Mouse (Mus musculus) liver, embryonic 15.5 days (tissue): ENCODE data around the gene Usp36. TPM values are rescaled to one million over a fixed set of nuclear protein-coding genes. Genes with fewer than 3 reads are reported as not detected.

ENCODE experiments used
- ATAC-seq: fragments of 200-750 bp; cut with Nextera tagmentation; 2 replicates; pipeline ENCODE4 v1.8.0; 2017; ENCODE audit warnings: moderate number of reproducible peaks, mild to moderate bottlenecking, moderate library complexity; ENCODE audit not compliant: insufficient read depth
- H3K27ac ChIP-seq: fragments of 300-500 bp; sonication (generic); replicated peaks from 2 replicates; pipeline ENCODE4 v1.5.1; 2015; ENCODE audit warnings: mild to moderate bottlenecking, inconsistent platforms
- H3K27me3 ChIP-seq: fragments of 300-500 bp; sonication (generic); 2 replicates; pipeline ENCODE4 v1.6.1; 2015; ENCODE audit warnings: mild to moderate bottlenecking, inconsistent platforms
- H3K36me3 ChIP-seq: fragments of 300-500 bp; sonication (generic); replicated peaks from 2 replicates; pipeline ENCODE4 v1.6.1; 2015; ENCODE audit warnings: moderate library complexity, mild to moderate bottlenecking, inconsistent platforms
- H3K4me1 ChIP-seq: fragments of 300-500 bp; sonication (generic); replicated peaks from 2 replicates; pipeline ENCODE4 v1.6.1; 2015; ENCODE audit warnings: inconsistent platforms
- H3K4me2 ChIP-seq: fragments of 300-500 bp; sonication (generic); 2 replicates; pipeline ENCODE4 v1.6.1; 2015; ENCODE audit warnings: moderate library complexity, mild to moderate bottlenecking, inconsistent platforms
- H3K4me3 ChIP-seq: fragments of 300-500 bp; sonication (generic); replicated peaks from 2 replicates; pipeline ENCODE4 v1.5.1; 2015; ENCODE audit warnings: mild to moderate bottlenecking, inconsistent platforms
- H3K9ac ChIP-seq: fragments of 300-500 bp; sonication (generic); 2 replicates; pipeline ENCODE4 v1.6.1; 2015; ENCODE audit warnings: moderate library complexity, mild to moderate bottlenecking, inconsistent platforms
- H3K9me3 ChIP-seq: fragments of 300-500 bp; sonication (generic); replicated peaks from 2 replicates; pipeline ENCODE4 v1.6.1; 2016; ENCODE audit warnings: inconsistent platforms
- WGBS: fragments of 180-500 bp; shearing (Covaris S2); methylation state at CpG from one replicate; pipeline ENCODE4 v1.1.7; 2015; ENCODE audit warnings: mixed read lengths; ENCODE audit not compliant: insufficient replicate concordance; 5-methylcytosine and 5-hydroxymethylcytosine counted together
- polyA plus RNA-seq: library from polyadenylated mRNA; unstranded; fragments of >200 nt; fragmentation: Nextera tagmentation; extraction: Ambion mirVana; gene quantifications from 2 replicates; pipeline ENCODE4 v1.2.1, GENCODE M21; 2015

The Usp36 gene
- polyA plus RNA-seq, 1 experiment from 2014 or later: 5.9 TPM

GRCm38 (mm10) chr11:118298810-118299209 is 8.8 kb upstream of the Usp36 start:
- WGBS: 50% methylated on average over 2 of the region's 2 CpGs
- H3K4me3 ChIP-seq: no peak overlapping the region

DNA sequence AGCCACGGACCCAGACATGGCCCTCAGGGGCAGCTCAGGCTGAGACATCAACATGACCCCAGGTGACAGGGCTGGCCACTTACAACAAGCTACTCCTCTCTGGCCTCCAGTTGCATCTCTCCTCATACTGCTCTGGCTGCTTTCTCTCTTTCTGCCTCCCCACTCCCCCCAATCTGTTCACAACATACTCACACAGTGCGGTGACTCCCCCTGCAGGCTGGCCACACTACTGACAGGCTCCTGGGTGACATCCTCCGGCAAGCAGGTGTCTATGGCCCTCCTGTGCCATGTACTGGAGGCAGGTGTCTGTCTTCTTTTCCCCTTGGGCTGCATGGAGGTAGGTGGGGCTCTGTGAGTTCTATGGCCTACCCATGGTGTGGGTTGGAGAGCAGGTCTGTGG is 7.9 kb upstream of the Usp36 start:
- WGBS: 61% methylated on average over 3 of the region's 3 CpGs
- Histone ChIP-seq H3K27me3 (no peaks in the 10 kb centered on the region), H3K36me3 (no peaks in the 10 kb centered on the region), H3K9me3 (no peaks in the 10 kb centered on the region), H3K9ac (no peak overlapping the region), H3K4me3 (no peak overlapping the region), H3K4me2 (no peak overlapping the region), H3K4me1 (no peaks in the 10 kb centered on the region), H3K27ac (no peak overlapping the region)
- no peak for ATAC-seq

More at GRCm38 (mm10) chr11:118298810-118299209, 8.8 kb upstream of the Usp36 start:
- no peak overlapping the region for H3K4me2 ChIP-seq
- no peak overlapping the region for H3K27ac ChIP-seq
- H3K9ac ChIP-seq: no peak overlapping the region
- peak; percentile 42; the same call in 1 of the 2 replicates for ATAC-seq
- no peaks in the 10 kb centered on the region for H3K9me3 ChIP-seq
- no peaks in the 10 kb centered on the region for H3K4me1 ChIP-seq
- H3K36me3 ChIP-seq: no peaks in the 10 kb centered on the region
- no peaks in the 10 kb centered on the region for H3K27me3 ChIP-seq

DNA sequence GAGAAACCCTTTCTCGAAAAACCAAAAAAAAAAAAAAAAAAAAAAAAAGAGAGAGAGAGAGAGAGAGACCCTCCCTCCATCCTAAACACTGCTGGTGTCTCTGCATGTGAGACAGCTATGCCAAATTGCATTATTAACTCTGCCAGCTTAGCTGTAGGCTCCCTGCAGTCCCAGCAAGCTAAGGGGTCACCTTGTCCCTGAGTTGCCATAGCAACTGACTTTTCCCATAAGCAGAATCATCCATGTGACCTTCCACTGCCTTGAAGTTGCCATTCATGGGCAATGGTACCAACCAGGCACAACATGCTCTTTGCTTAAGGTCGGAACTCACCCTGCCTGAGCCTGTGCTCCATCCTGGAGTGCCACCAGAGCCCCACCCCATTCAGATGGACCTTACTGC is 5.0 kb upstream of the Usp36 start:
- Histone ChIP-seq H3K4me3 (no peak overlapping the region), H3K27ac (no peak overlapping the region), H3K9me3 (no peaks in the 10 kb centered on the region), H3K27me3 (no peaks in the 10 kb centered on the region; the same call in 1 of the 2 replicates), H3K9ac (no peak overlapping the region), H3K4me2 (no peak overlapping the region), H3K4me1 (peaks cover 11% of the 10 kb centered on the region), H3K36me3 (no peaks in the 10 kb centered on the region)
- 46% methylated on average over 2 of the region's 2 CpGs for WGBS
- no peak for ATAC-seq

DNA sequence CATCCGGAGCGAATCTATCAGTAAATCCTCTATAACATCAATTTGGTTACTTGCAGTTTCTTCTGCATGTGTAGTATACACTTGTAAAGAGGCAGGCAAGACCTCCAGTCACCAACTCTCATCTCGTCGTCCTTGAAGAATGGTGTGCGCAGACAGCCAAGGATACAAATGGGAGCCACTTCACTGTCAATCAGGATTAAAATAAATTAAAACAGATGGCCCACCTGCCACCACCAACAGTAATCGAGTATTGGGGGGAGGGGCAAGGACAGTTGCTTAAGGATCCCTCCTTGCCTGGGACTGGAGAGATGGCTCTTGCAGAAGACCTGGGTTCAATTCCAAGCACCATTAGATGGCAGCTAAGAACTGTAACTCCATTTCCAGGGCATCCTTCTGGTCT is 2.6 kb upstream of the Usp36 start:
- H3K27me3 ChIP-seq: no peaks in the 10 kb centered on the region; the same call in 1 of the 2 replicates
- H3K27ac ChIP-seq: no peak overlapping the region
- H3K4me2 ChIP-seq: no peak overlapping the region
- peaks cover under 1% of the 10 kb centered on the region for H3K36me3 ChIP-seq
- no peak overlapping the region for H3K9ac ChIP-seq
- ATAC-seq: no peak
- peaks cover 27% of the 10 kb centered on the region for H3K4me1 ChIP-seq
- H3K9me3 ChIP-seq: no peaks in the 10 kb centered on the region
- H3K4me3 ChIP-seq: no peak overlapping the region
- 61% methylated on average over 6 of the region's 6 CpGs for WGBS

DNA sequence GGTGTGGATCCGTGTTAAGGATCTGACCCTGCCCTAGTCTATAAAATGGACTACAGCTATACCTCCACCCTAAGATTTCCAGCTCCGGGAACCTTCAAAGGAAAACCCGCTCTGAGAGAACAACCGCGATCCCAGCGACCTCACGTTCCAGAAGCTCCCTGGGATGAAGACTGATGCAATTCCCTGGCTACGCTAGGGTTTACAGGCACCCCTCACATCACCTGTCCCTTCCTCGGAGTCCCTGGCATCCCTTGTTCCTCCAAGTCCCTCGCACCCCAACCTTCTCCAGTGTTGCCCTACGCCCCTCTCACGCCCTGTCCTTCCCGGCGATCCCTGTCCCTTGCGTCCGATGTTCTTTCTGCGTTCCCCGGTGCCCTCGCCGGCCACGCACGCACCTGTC is 482 bp downstream of the Usp36 start:
- H3K4me1 ChIP-seq: peaks cover 27% of the 10 kb centered on the region
- peak overlapping the region; percentile 77 for H3K9ac ChIP-seq
- peak overlapping the region; percentile 78 for H3K27ac ChIP-seq
- peak overlapping the region; percentile 82 for H3K4me3 ChIP-seq
- peak overlapping the region; percentile 98 for H3K4me2 ChIP-seq
- H3K9me3 ChIP-seq: no peaks in the 10 kb centered on the region
- H3K27me3 ChIP-seq: no peaks in the 10 kb centered on the region; the same call in 1 of the 2 replicates
- peaks cover 32% of the 10 kb centered on the region for H3K36me3 ChIP-seq
- ATAC-seq: 0 out of 2 replicates have a peak, but pooled peaks have one; percentile 3
- under 1% methylated on average over 22 of the region's 22 CpGs for WGBS

- ATAC-seq: no peak
- H3K4me1 ChIP-seq: peaks cover 27% of the 10 kb centered on the region
- peak overlapping the region; percentile 98 for H3K4me2 ChIP-seq
- H3K4me3 ChIP-seq: peak overlapping the region; percentile 82
- WGBS: under 1% methylated on average over 16 of the region's 16 CpGs
- H3K27me3 ChIP-seq: no peaks in the 10 kb centered on the region; the same call in 1 of the 2 replicates
- no peak overlapping the region for H3K27ac ChIP-seq
- H3K9ac ChIP-seq: peak overlapping the region; percentile 77
- H3K36me3 ChIP-seq: peaks cover 37% of the 10 kb centered on the region
- H3K9me3 ChIP-seq: no peaks in the 10 kb centered on the region
These were observed 970 bp downstream of the Usp36 start for GRCm38 (mm10) chr11:118289037-118289511.

DNA sequence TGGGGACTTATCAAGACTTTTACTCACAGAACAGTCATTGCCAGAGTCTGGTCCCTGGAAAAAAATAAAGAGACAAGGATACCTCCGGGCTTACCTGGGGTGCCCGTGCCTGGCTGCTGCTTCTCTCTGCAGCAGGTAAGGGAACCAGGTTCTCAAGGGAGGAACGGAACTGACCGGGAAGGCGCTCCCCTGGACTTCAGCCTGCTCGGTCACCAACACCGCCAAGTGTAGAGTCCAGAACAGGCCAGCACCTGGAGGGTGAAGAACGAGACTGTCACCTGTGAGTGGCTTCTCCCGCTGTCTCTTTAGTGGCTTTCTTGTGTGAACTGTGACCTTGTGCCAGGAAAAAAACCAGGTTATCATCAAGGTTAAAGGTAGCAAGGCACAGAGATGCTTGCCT is 2.5 kb downstream of the Usp36 start:
- peaks cover 51% of the 10 kb centered on the region for H3K36me3 ChIP-seq
- H3K4me1 ChIP-seq: peaks cover 27% of the 10 kb centered on the region

DNA sequence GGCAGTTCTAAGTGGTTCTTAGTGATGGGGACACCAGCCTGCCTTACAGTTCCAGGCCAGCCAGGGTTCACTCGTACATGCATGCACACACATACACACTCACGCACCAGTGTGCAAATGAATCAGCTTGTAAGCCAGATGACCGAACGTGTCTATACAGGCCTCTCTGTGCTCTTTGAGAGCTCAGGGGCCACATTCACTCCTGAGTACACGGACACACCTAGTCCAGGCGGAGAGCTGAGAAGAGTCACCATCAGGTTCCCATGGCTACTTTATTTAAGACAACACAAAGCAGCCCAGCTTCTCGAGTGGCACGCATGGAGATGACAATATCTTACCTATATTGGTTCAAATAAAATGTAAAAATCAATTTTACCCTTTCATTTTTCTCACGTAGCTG is 3.6 kb downstream of the Usp36 start:
- WGBS: 79% methylated on average over 9 of the region's 9 CpGs
- no peak overlapping the region for H3K27ac ChIP-seq

More for the DNA sequence above, 2.5 kb downstream of the Usp36 start:
- no peak overlapping the region for H3K9ac ChIP-seq
- H3K9me3 ChIP-seq: no peaks in the 10 kb centered on the region
- no peaks in the 10 kb centered on the region for H3K27me3 ChIP-seq
- no peak overlapping the region for H3K27ac ChIP-seq
- no peak overlapping the region for H3K4me3 ChIP-seq
- 82% methylated on average over 9 of the region's 9 CpGs for WGBS
- no peak overlapping the region for H3K4me2 ChIP-seq
- ATAC-seq: no peak

GRCm38 (mm10) chr11:118285791-118286190 is 4.3 kb downstream of the Usp36 start:
- Histone ChIP-seq H3K4me2 (no peak overlapping the region), H3K4me3 (no peak overlapping the region), H3K27ac (no peak overlapping the region), H3K4me1 (peaks cover 22% of the 10 kb centered on the region), H3K9me3 (no peaks in the 10 kb centered on the region), H3K36me3 (peaks cover 66% of the 10 kb centered on the region), H3K9ac (no peak overlapping the region), H3K27me3 (no peaks in the 10 kb centered on the region)
- WGBS: 87% methylated on average over 13 of the region's 13 CpGs
- no peak for ATAC-seq

More for the DNA sequence above, 3.6 kb downstream of the Usp36 start:
- no peak overlapping the region for H3K4me3 ChIP-seq
- peaks cover 27% of the 10 kb centered on the region for H3K4me1 ChIP-seq
- H3K4me2 ChIP-seq: no peak overlapping the region
- no peaks in the 10 kb centered on the region for H3K27me3 ChIP-seq
- no peak for ATAC-seq
- no peaks in the 10 kb centered on the region for H3K9me3 ChIP-seq
- H3K36me3 ChIP-seq: peaks cover 63% of the 10 kb centered on the region
- H3K9ac ChIP-seq: no peak overlapping the region

- Histone ChIP-seq H3K4me1 (no peaks in the 10 kb centered on the region), H3K9me3 (no peaks in the 10 kb centered on the region), H3K27me3 (no peaks in the 10 kb centered on the region), H3K36me3 (peaks cover 95% of the 10 kb centered on the region), H3K4me3 (no peak overlapping the region), H3K9ac (no peak overlapping the region), H3K4me2 (no peak overlapping the region), H3K27ac (no peak overlapping the region)
- no peak for ATAC-seq
- WGBS: 84% methylated on average over 3 of the region's 3 CpGs
These were observed 9.8 kb downstream of the Usp36 start for GRCm38 (mm10) chr11:118280218-118280617.

DNA sequence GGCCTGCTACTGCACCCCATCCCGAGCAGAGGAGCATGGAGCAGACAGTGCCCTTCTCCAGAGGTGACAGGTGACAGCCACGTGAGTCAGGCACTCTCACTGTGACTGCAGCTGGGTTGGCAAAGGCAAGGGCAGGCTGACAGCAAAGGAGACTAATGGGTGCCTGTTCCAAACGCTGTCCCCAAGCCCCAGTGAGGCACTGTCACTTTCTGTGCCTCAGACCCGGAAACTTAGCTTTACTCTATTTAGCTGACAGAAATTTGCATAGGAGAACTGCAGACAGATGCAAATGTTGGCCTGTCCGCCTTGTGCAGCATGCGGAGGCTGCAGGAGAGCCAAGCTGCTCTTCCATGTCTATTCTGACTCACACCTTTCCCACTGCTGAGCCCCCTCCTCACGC is 13.7 kb downstream of the Usp36 start:
- Histone ChIP-seq H3K36me3 (peaks cover 95% of the 10 kb centered on the region), H3K9me3 (no peaks in the 10 kb centered on the region), H3K4me2 (no peak overlapping the region), H3K4me3 (no peak overlapping the region), H3K27ac (no peak overlapping the region), H3K4me1 (no peaks in the 10 kb centered on the region), H3K27me3 (no peaks in the 10 kb centered on the region), H3K9ac (no peak overlapping the region)
- 78% methylated on average over 7 of the region's 7 CpGs for WGBS
- no peak for ATAC-seq

DNA sequence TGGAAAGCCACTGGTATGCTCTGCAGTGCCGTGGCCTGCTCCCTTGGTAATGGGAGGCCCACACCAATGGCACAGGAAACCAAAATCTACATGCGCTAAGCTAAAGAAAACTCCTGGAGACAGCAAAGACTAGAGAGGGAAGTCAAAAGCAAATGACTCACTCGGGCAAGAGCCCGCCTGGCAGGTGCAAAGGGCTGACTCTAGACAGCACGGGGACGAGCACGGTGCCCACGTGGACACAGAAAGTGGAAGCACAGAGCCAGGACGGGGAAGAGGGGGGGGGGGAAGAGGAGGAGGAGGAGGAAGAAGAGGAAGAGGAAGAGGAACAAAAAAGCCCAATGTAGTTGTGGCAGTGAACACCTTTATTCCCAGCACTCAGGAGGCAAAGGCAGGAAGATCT is 15.0 kb downstream of the Usp36 start:
- no peaks in the 10 kb centered on the region for H3K9me3 ChIP-seq
- 59% methylated on average over 9 of the region's 9 CpGs for WGBS
- H3K27me3 ChIP-seq: no peaks in the 10 kb centered on the region
- no peak overlapping the region for H3K9ac ChIP-seq
- ATAC-seq: no peak
- no peak overlapping the region for H3K4me2 ChIP-seq
- no peak overlapping the region for H3K4me3 ChIP-seq
- H3K4me1 ChIP-seq: no peaks in the 10 kb centered on the region
- peaks cover 96% of the 10 kb centered on the region for H3K36me3 ChIP-seq
- no peak overlapping the region for H3K27ac ChIP-seq
